Mouse (Mus musculus): ENCODE results near the gene Osm.

DNA sequence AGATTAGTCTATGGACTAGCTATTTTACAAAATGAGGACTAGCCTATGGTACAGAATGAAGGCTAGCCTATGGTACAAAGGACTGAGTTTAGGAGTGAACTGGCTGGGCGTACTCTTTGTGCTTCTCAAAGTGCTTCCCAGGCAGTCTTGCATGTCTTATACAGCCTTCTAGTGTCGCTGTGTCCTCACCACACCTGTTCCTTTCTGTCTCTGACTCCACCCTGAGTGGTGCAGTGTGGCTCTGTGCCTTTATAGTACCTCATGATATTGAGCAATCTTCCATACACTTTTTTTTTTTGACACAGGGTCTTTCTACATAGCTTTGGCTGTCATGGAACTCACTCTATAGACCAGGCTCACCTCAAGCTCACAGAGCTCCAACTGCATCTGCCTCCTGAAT, 4.8 kb upstream of the Osm start:
- no peak for TF ChIP-seq CTCF (IDR thresholded peaks at IDR 0.05; ENCODE audit: insufficient read depth, low read depth, low read length)
- no peak for TF ChIP-seq POLR2A (IDR thresholded peaks at IDR 0.05; ENCODE audit: insufficient read depth, low read depth, low read length)
